Mouse (Mus musculus): Measurements from ENCODE around the gene Rpl18a. TPM values are rescaled to one million over a fixed set of nuclear protein-coding genes. Genes with fewer than 3 reads are reported as not detected.

Gene Rpl18a
- polyA plus RNA-seq, 1 experiment from 2014 or later = 4,502 TPM

- no peak overlapping the region for H3K27ac ChIP-seq
- H3K27me3 ChIP-seq = 0 out of 2 replicates have a peak, but pooled peaks cover 7% of the 10 kb centered on the region
- no peak for ATAC-seq (ENCODE audit: borderline replicate concordance, extremely low read depth, low FRiP score, low TSS enrichment)
- H3K9me3 ChIP-seq = no peaks in the 10 kb centered on the region
- H3K4me2 ChIP-seq = no peak overlapping the region
- no peaks in the 10 kb centered on the region for H3K4me1 ChIP-seq
- H3K4me3 ChIP-seq = no peak overlapping the region
- H3K9ac ChIP-seq = no peak overlapping the region
- no peaks in the 10 kb centered on the region for H3K36me3 ChIP-seq
- 64% methylated on average over 7 of the region's 7 CpGs for whole genome bisulfite sequencing
Observed at GRCm38 (mm10) chr8:70850132-70850845, 46.9 kb downstream of the Rpl18a start.

GRCm38 (mm10) chr8:70849333-70849990 lies 47.8 kb downstream of the Rpl18a start:
- Histone ChIP-seq H3K9me3 (no peaks in the 10 kb centered on the region), H3K27me3 (0 out of 2 replicates have a peak, but pooled peaks cover 7% of the 10 kb centered on the region), H3K9ac (no peak overlapping the region), H3K4me2 (no peak overlapping the region), H3K4me1 (no peaks in the 10 kb centered on the region), H3K4me3 (no peak overlapping the region), H3K36me3 (no peaks in the 10 kb centered on the region), H3K27ac (no peak overlapping the region)
- WGBS = 78% methylated on average over 3 of the region's 3 CpGs
- no peak for ATAC-seq (ENCODE audit: borderline replicate concordance, extremely low read depth, low FRiP score, low TSS enrichment)

- Histone ChIP-seq H3K9ac (no peak overlapping the region), H3K4me2 (no peak overlapping the region), H3K27ac (no peak overlapping the region), H3K36me3 (no peaks in the 10 kb centered on the region), H3K4me3 (no peak overlapping the region), H3K27me3 (0 out of 2 replicates have a peak, but pooled peaks cover 7% of the 10 kb centered on the region), H3K4me1 (no peaks in the 10 kb centered on the region), H3K9me3 (no peaks in the 10 kb centered on the region)
- no peak for ATAC-seq (ENCODE audit: borderline replicate concordance, extremely low read depth, low FRiP score, low TSS enrichment)
- 47% methylated on average over 15 of the region's 15 CpGs for WGBS
Observed at GRCm38 (mm10) chr8:70846371-70847154, 50.6 kb downstream of the Rpl18a start.

GRCm38 (mm10) chr8:70845108-70845507 lies 52.1 kb downstream of the Rpl18a start:
- H3K9me3 ChIP-seq = no peaks in the 10 kb centered on the region
- 41% methylated on average over 5 of the region's 5 CpGs for WGBS
- H3K4me3 ChIP-seq = no peak overlapping the region
- 0 out of 2 replicates have a peak, but pooled peaks cover 7% of the 10 kb centered on the region for H3K27me3 ChIP-seq
- H3K27ac ChIP-seq = no peak overlapping the region
- ATAC-seq (ENCODE audit: borderline replicate concordance, extremely low read depth, low FRiP score, low TSS enrichment) = no peak
- H3K4me1 ChIP-seq = peaks cover 5% of the 10 kb centered on the region
- no peak overlapping the region for H3K9ac ChIP-seq
- H3K4me2 ChIP-seq = no peak overlapping the region
- H3K36me3 ChIP-seq = no peaks in the 10 kb centered on the region

MicroRNAs encoded within 50 kb of the gene (microRNA counts, 519-probe panel; counts per million panel counts)
- microRNA mmu-miR-1969 = 19.7 counts per million

Small RNA genes within 50 kb of the gene (microRNA-seq; reads per million reads assigned to microRNA genes)
- gene Mir1969 = 2.6 reads per million, percentile 9 among the genes with 10 or more reads in this experiment
- gene Mir7067 = not detected

Other genes starting within 250 kb of the Rpl18a start
- 38.5 and 47.7 TPM in 2 replicates for gene Pgpep1, start 237.0 kb downstream of the Rpl18a start, polyA plus RNA-seq (2015; fragmentation: Nextera tagmentation; extraction: Ambion mirVana)
- 268 and 320 TPM in 2 replicates for gene Lsm4, start 224.2 kb downstream of the Rpl18a start, polyA plus RNA-seq (2015; fragmentation: Nextera tagmentation; extraction: Ambion mirVana)
- gene Jund, start 198.5 kb downstream of the Rpl18a start, polyA plus RNA-seq (2015; fragmentation: Nextera tagmentation; extraction: Ambion mirVana) = 49.7 TPM in 2 replicates
- gene Iqcn, start 194.0 kb downstream of the Rpl18a start, polyA plus RNA-seq (2015; fragmentation: Nextera tagmentation; extraction: Ambion mirVana) = 0.02 TPM in 1 of 2 replicates, not detected in the other
- not detected in 2 replicates for gene Gm3336, start 178.9 kb downstream of the Rpl18a start, polyA plus RNA-seq (2015; fragmentation: Nextera tagmentation; extraction: Ambion mirVana)
- gene Pde4c, start 173.7 kb downstream of the Rpl18a start, polyA plus RNA-seq (2015; fragmentation: Nextera tagmentation; extraction: Ambion mirVana) = 0.08 and 0.16 TPM in 2 replicates
- 12.8 and 12.9 TPM in 2 replicates for gene Rab3a, start 142.7 kb downstream of the Rpl18a start, polyA plus RNA-seq (2015; fragmentation: Nextera tagmentation; extraction: Ambion mirVana)
- gene Mpv17l2, start 136.5 kb downstream of the Rpl18a start, polyA plus RNA-seq (2015; fragmentation: Nextera tagmentation; extraction: Ambion mirVana) = 35.4 and 36.2 TPM in 2 replicates
- gene Pik3r2, start 120.7 kb downstream of the Rpl18a start, polyA plus RNA-seq (2015; fragmentation: Nextera tagmentation; extraction: Ambion mirVana) = 56.1 and 56.8 TPM in 2 replicates
- gene Mast3, start 92.4 kb downstream of the Rpl18a start, polyA plus RNA-seq (2015; fragmentation: Nextera tagmentation; extraction: Ambion mirVana) = 13.6 and 15.8 TPM in 2 replicates
- 0.16 and 0.27 TPM in 2 replicates for gene Il12rb1, start 89.0 kb downstream of the Rpl18a start, polyA plus RNA-seq (2015; fragmentation: Nextera tagmentation; extraction: Ambion mirVana)
- gene Arrdc2, start 57.7 kb downstream of the Rpl18a start, polyA plus RNA-seq (2015; fragmentation: Nextera tagmentation; extraction: Ambion mirVana) = 4.5 and 5.5 TPM in 2 replicates
- 1.2 TPM in 2 replicates for gene Kcnn1, start 34.2 kb downstream of the Rpl18a start, polyA plus RNA-seq (2015; fragmentation: Nextera tagmentation; extraction: Ambion mirVana)
- 112 and 118 TPM in 2 replicates for gene Ccdc124, start 23.5 kb downstream of the Rpl18a start, polyA plus RNA-seq (2015; fragmentation: Nextera tagmentation; extraction: Ambion mirVana)
- gene Slc5a5, start 4.7 kb downstream of the Rpl18a start, polyA plus RNA-seq (2015; fragmentation: Nextera tagmentation; extraction: Ambion mirVana) = 0.25 and 0.29 TPM in 2 replicates
- 49.8 and 50.9 TPM in 2 replicates for gene Map1s, start 8.5 kb upstream of the Rpl18a start, polyA plus RNA-seq (2015; fragmentation: Nextera tagmentation; extraction: Ambion mirVana)

Data from lung, embryonic 15.5 days (tissue).